ENCODE assay signal across 14 mouse cellular contexts in the genomic region with DNA sequence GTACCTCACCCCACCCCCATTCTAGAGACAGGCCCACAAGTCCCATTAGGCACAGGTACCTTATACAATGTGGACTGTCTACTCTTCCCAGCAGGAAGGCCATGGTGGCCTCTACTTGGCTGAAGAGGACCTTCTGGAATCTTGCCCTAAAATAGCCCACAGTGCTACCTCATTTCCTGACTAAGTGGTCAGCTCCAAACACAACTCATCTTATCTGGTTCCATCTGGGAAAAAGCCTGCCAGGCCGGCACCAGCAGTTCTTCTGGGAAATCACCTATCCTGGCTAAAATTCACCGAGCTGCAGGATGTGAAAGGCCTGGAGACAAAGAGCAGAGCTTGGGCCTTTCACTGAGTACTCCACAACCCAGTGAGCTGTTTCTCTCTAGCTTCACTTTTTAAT.
DNase-seq lines count a peak whose midpoint lies in the region; ATAC-seq and TF ChIP-seq lines count a peak whose summit lies in the region.
"Had no signal": no experiment of that assay in that cellular context is flagged by ENCODE, and none has a peak within 500 bp of the region (broad histone marks: within the 10 kb centered on the region; RNA-seq: fewer than 3 reads in every experiment).

No protein-coding gene starts in this region.

- no peak for TF ChIP-seq CTCF in liver, adult 2 months (IDR thresholded peaks at IDR 0.05; ENCODE audit: low read depth, low read length)

- 0 out of 2 replicates have a peak overlapping the region, but pooled peaks have one; percentile 37 for H3K27ac ChIP-seq in forebrain, embryonic 10.5 days
- H3K27ac ChIP-seq in forebrain, embryonic 14.5 days (ENCODE audit: low read depth, low read length), result no peak overlapping the region
- H3K27ac ChIP-seq in liver, adult 2 months (replicated peaks; ENCODE audit: insufficient read depth, low read depth, low read length), result peak overlapping the region; percentile 39; the same call in 1 of the 2 replicates
- H3K27ac ChIP-seq in liver, embryonic 12.5 days, result no peak overlapping the region
- peak overlapping the region; percentile 83 for H3K27ac ChIP-seq in heart, embryonic 11.5 days (ENCODE audit: low read depth, low read length)
- H3K27ac ChIP-seq: embryonic facial prominence, embryonic 12.5 days; liver, embryonic 13.5 days had no signal

- 86% methylated on average over 2 of the region's 2 CpGs for WGBS in forebrain, embryonic 10.5 days
- 84% methylated on average over 2 of the region's 2 CpGs for WGBS in forebrain, embryonic 14.5 days
- WGBS in liver, adult 2 months, result 85% methylated on average over 2 of the region's 2 CpGs
- WGBS in liver, embryonic 12.5 days (ENCODE audit: insufficient replicate concordance), result 54% methylated on average over 2 of the region's 2 CpGs
- 45% methylated on average over 2 of the region's 2 CpGs for WGBS in heart, embryonic 11.5 days (ENCODE audit: insufficient replicate concordance)

- H3K9ac ChIP-seq in forebrain, embryonic 14.5 days (ENCODE audit: low read length), result no peak overlapping the region
- H3K9ac ChIP-seq in liver, adult 2 months (ENCODE audit: low read depth, low read length), result no peak overlapping the region
- H3K9ac ChIP-seq in liver, embryonic 12.5 days, result no peak overlapping the region
- no peak overlapping the region for H3K9ac ChIP-seq in heart, embryonic 11.5 days (ENCODE audit: low read depth, low read length)
- H3K9ac ChIP-seq: embryonic facial prominence, embryonic 12.5 days; liver, embryonic 13.5 days had no signal

- no peaks in the 10 kb centered on the region for H3K9me3 ChIP-seq in forebrain, embryonic 10.5 days
- H3K9me3 ChIP-seq in forebrain, embryonic 14.5 days (replicated peaks; ENCODE audit: control insufficient read depth, low read length), result no peaks in the 10 kb centered on the region
- no peaks in the 10 kb centered on the region for H3K9me3 ChIP-seq in liver, embryonic 12.5 days (replicated peaks)
- no peaks in the 10 kb centered on the region for H3K9me3 ChIP-seq in heart, embryonic 11.5 days (replicated peaks; ENCODE audit: control insufficient read depth, low read length)
- H3K9me3 ChIP-seq: embryonic facial prominence, embryonic 12.5 days; G1E; liver, embryonic 13.5 days had no signal

- no peak overlapping the region for H3K4me3 ChIP-seq in forebrain, embryonic 10.5 days
- H3K4me3 ChIP-seq in forebrain, embryonic 14.5 days (ENCODE audit: low read depth, low read length), result no peak overlapping the region
- no peak overlapping the region for H3K4me3 ChIP-seq in liver, adult 2 months (ENCODE audit: insufficient read depth, low read depth, low read length)
- H3K4me3 ChIP-seq in liver, embryonic 12.5 days, result no peak overlapping the region
- no peak overlapping the region for H3K4me3 ChIP-seq in heart, embryonic 11.5 days (ENCODE audit: low read depth, low read length)
- H3K4me3 ChIP-seq: embryonic facial prominence, embryonic 12.5 days; liver, embryonic 13.5 days had no signal

- peaks cover 17% of the 10 kb centered on the region for H3K27me3 ChIP-seq in forebrain, embryonic 10.5 days (ENCODE audit: poor library complexity, severe bottlenecking)
- H3K27me3 ChIP-seq in forebrain, embryonic 14.5 days (replicated peaks; ENCODE audit: control insufficient read depth, insufficient read depth, low read length), result no peaks in the 10 kb centered on the region
- H3K27me3 ChIP-seq in liver, adult 2 months (ENCODE audit: control insufficient read depth, insufficient read depth, low read length), result no peaks in the 10 kb centered on the region
- peaks cover 6% of the 10 kb centered on the region; the same call in 1 of the 2 replicates for H3K27me3 ChIP-seq in liver, embryonic 12.5 days (replicated peaks)
- H3K27me3 ChIP-seq in heart, embryonic 11.5 days (ENCODE audit: control insufficient read depth, insufficient read depth, low read length), result no peaks in the 10 kb centered on the region
- H3K27me3 ChIP-seq: embryonic facial prominence, embryonic 12.5 days; liver, embryonic 13.5 days had no signal

- peaks cover 18% of the 10 kb centered on the region; the same call in 1 of the 2 replicates for H3K4me1 ChIP-seq in forebrain, embryonic 10.5 days
- H3K4me1 ChIP-seq in forebrain, embryonic 14.5 days (ENCODE audit: control insufficient read depth, insufficient read depth, low read length), result no peaks in the 10 kb centered on the region
- no peaks in the 10 kb centered on the region for H3K4me1 ChIP-seq in liver, adult 2 months (ENCODE audit: control insufficient read depth, insufficient read depth, low read length)
- peaks cover 5% of the 10 kb centered on the region for H3K4me1 ChIP-seq in liver, embryonic 12.5 days
- H3K4me1 ChIP-seq in heart, embryonic 11.5 days (ENCODE audit: control insufficient read depth, insufficient read depth, low read length), result peaks cover 15% of the 10 kb centered on the region

- H3K79me2 ChIP-seq in liver, adult 2 months (ENCODE audit: control insufficient read depth, insufficient read depth, low read length), result no peaks in the 10 kb centered on the region

- no peak for TF ChIP-seq POLR2A in liver, adult 2 months (IDR thresholded peaks at IDR 0.05; ENCODE audit: extremely low read depth, insufficient read depth, low read length)

- no peak for DNase-seq in forebrain, embryonic 10.5 days (ENCODE audit: extremely low spot score, low spot score)
- DNase-seq in forebrain, embryonic 14.5 days (ENCODE audit: low spot score), result no peak
- no peak for DNase-seq in liver, adult 2 months (ENCODE audit: extremely low read depth, low read depth, low spot score)
- DNase-seq in kidney, postnatal 14 days, result peak; percentile 26
- no peak for DNase-seq in layer of hippocampus, adult 11-12 months (ENCODE audit: low spot score)
- DNase-seq in frontal cortex, postnatal 25 days (ENCODE audit: low spot score in 2 of 2), result no peak
- DNase-seq: cerebellum, adult 9-11 months; liver, embryonic 13.5 days; right cerebral cortex, postnatal 4 days had no signal

- no peak overlapping the region for H3K4me2 ChIP-seq in forebrain, embryonic 14.5 days (ENCODE audit: low read length)
- H3K4me2 ChIP-seq in liver, embryonic 12.5 days, result no peak overlapping the region
- H3K4me2 ChIP-seq in heart, embryonic 11.5 days, result no peak overlapping the region
- H3K4me2 ChIP-seq: embryonic facial prominence, embryonic 12.5 days; liver, embryonic 13.5 days had no signal

- ATAC-seq in forebrain, embryonic 14.5 days, result no peak
- no peak for ATAC-seq in liver, embryonic 12.5 days
- no peak for ATAC-seq in heart, embryonic 11.5 days (replicated peaks; ENCODE audit: insufficient number of reproducible peaks, low FRiP score, low TSS enrichment)
- ATAC-seq: inflammation-experienced regulatory T-cells, adult 6 months had no signal

- H3K36me3 ChIP-seq in forebrain, embryonic 10.5 days (replicated peaks), result no peaks in the 10 kb centered on the region
- no peaks in the 10 kb centered on the region for H3K36me3 ChIP-seq in forebrain, embryonic 14.5 days (ENCODE audit: control insufficient read depth, insufficient read depth, low read length)
- no peaks in the 10 kb centered on the region for H3K36me3 ChIP-seq in liver, adult 2 months (ENCODE audit: control insufficient read depth, insufficient read depth, low read length)
- H3K36me3 ChIP-seq in liver, embryonic 12.5 days, result no peaks in the 10 kb centered on the region
- no peaks in the 10 kb centered on the region for H3K36me3 ChIP-seq in heart, embryonic 11.5 days (ENCODE audit: control insufficient read depth, insufficient read depth, low read length)
- H3K36me3 ChIP-seq: embryonic facial prominence, embryonic 12.5 days; G1E; liver, embryonic 13.5 days had no signal

Comparison
In these comparisons a context has a peak if more than half of its experiments do, and no peak if none do; other contexts are left out.
1. H3K27ac ChIP-seq: peak in forebrain, embryonic 10.5 days (single experiment), liver, adult 2 months (single experiment) and heart, embryonic 11.5 days (single experiment); none in forebrain, embryonic 14.5 days (single experiment) and liver, embryonic 12.5 days (single experiment).